Mouse (Mus musculus): ENCODE results near the gene Cdk14.

Gene Cdk14

GRCm38 (mm10) chr5:5419992-5420455 is at the start of gene Cdk14:
Gene Cdk14 (minus strand): TSS chr5:5420312.
- no peak for DNase-seq (ENCODE audit: low spot score)

- DNase-seq (ENCODE audit: low spot score) = no peak
Measured at GRCm38 (mm10) chr5:5465256-5465655, 45.1 kb upstream of the Cdk14 start.

GRCm38 (mm10) chr5:5431746-5432438 is 11.8 kb upstream of the Cdk14 start:
- DNase-seq (ENCODE audit: low spot score) = no peak

GRCm38 (mm10) chr5:5423723-5424171 is 3.6 kb upstream of the Cdk14 start:
- no peak for DNase-seq (ENCODE audit: low spot score)

- no peak for DNase-seq (ENCODE audit: low spot score)
Measured at GRCm38 (mm10) chr5:5423081-5423480, 3.0 kb upstream of the Cdk14 start.

GRCm38 (mm10) chr5:5421439-5421838 is 1.3 kb upstream of the Cdk14 start:
- no peak for DNase-seq (ENCODE audit: low spot score)

- no peak for DNase-seq (ENCODE audit: low spot score)
Measured at GRCm38 (mm10) chr5:5419253-5419652, 859 bp downstream of the Cdk14 start.

GRCm38 (mm10) chr5:5414835-5415234 is 5.3 kb downstream of the Cdk14 start:
- DNase-seq (ENCODE audit: low spot score) = no peak

- DNase-seq (ENCODE audit: low spot score) = peak; percentile 13
Measured at GRCm38 (mm10) chr5:5411886-5412285, 8.2 kb downstream of the Cdk14 start.

- DNase-seq (ENCODE audit: low spot score) = no peak
Measured at GRCm38 (mm10) chr5:5401986-5402385, 18.1 kb downstream of the Cdk14 start.

- no peak for DNase-seq (ENCODE audit: low spot score)
Measured at GRCm38 (mm10) chr5:5392786-5393185, 27.3 kb downstream of the Cdk14 start.

- no peak for DNase-seq (ENCODE audit: low spot score)
Measured at GRCm38 (mm10) chr5:5380731-5381718, 39.1 kb downstream of the Cdk14 start.

- DNase-seq (ENCODE audit: low spot score) = peak; percentile 60
Measured at GRCm38 (mm10) chr5:5379870-5380730, 40.0 kb downstream of the Cdk14 start.

- peak; percentile 28 for DNase-seq (ENCODE audit: low spot score)
Measured at GRCm38 (mm10) chr5:5379501-5379869, 40.6 kb downstream of the Cdk14 start.

GRCm38 (mm10) chr5:5374393-5374792 is 45.7 kb downstream of the Cdk14 start:
- DNase-seq (ENCODE audit: low spot score) = no peak

GRCm38 (mm10) chr5:5373541-5373940 is 46.6 kb downstream of the Cdk14 start:
- no peak for DNase-seq (ENCODE audit: low spot score)

- no peak for DNase-seq (ENCODE audit: low spot score)
Measured at GRCm38 (mm10) chr5:5372936-5373335, 47.2 kb downstream of the Cdk14 start.

- DNase-seq (ENCODE audit: low spot score) = no peak
Measured at GRCm38 (mm10) chr5:5372354-5372753, 47.8 kb downstream of the Cdk14 start.

GRCm38 (mm10) chr5:5370322-5371082 is 49.6 kb downstream of the Cdk14 start:
- no peak for DNase-seq (ENCODE audit: low spot score)

GRCm38 (mm10) chr5:5368389-5369164 is 51.5 kb downstream of the Cdk14 start:
- peak; percentile 43 for DNase-seq (ENCODE audit: low spot score)
